Mouse (Mus musculus): ENCODE results near the gene Gm20388. TPM values are rescaled to one million over a fixed set of nuclear protein-coding genes. Genes with fewer than 3 reads are reported as not detected.

Gm20388 gene
- polyA plus RNA-seq, 1 experiment from 2014 or later: not detected

DNA sequence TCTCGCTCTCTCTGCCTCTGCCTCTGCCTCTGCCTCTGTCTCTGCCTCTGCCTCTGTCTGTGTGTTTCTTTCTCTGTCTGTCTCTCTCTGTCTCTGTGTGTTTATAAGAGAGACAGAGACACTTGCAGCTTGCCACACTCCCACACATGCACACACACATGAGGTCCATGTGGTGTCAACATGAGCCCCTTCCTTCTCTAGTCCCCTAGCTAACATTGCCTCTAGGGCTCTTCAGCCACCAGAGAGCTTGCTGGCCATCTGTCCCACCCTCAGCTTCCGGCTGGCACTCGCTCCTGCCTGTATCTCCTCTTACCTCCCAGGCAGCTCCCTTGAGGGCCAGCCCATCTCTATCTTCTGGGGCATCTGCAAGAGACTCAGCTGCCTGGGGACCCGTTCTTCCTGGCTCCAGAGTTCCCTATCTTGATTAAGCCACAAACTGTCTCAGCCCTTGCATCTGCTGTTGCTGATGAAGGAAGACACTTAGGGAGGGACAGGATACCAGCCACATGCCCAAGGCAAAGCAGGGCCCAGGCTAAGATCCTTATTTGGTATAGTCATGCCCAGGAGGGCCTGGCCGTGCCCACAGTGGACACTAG lies 414.6 kb downstream of the Gm20388 start:
- no peaks in the 10 kb centered on the region for H3K9me3 ChIP-seq (ENCODE audit: control insufficient read depth, low read length)
- no peak overlapping the region; the same call in 1 of the 2 replicates for H3K9ac ChIP-seq (ENCODE audit: low read length)
- WGBS: 79% methylated on average over 5 of the region's 5 CpGs
- DNase-seq (ENCODE audit: low spot score): no peak
- no peak for TF ChIP-seq EP300 (optimal IDR thresholded peaks at IDR 0.05)
- TF ChIP-seq CTCF (IDR thresholded peaks at IDR 0.05; ENCODE audit: low read depth): no peak
- no peak for ATAC-seq (ENCODE audit: low FRiP score, low TSS enrichment)
- H3K4me1 ChIP-seq (replicated peaks; ENCODE audit: control insufficient read depth, insufficient read depth): 0 out of 2 replicates have a peak, but pooled peaks cover 7% of the 10 kb centered on the region
- H3K27ac ChIP-seq (replicated peaks): no peak overlapping the region
- H3K4me2 ChIP-seq (replicated peaks; ENCODE audit: low read depth): no peak overlapping the region
- H3K4me3 ChIP-seq (ENCODE audit: low read depth, low read length): no peak overlapping the region
- no peaks in the 10 kb centered on the region; the same call in 1 of the 2 replicates for H3K27me3 ChIP-seq (ENCODE audit: control insufficient read depth, insufficient read depth, low read length)
- H3K36me3 ChIP-seq (ENCODE audit: control insufficient read depth, insufficient read depth, low read length): no peaks in the 10 kb centered on the region

DNA sequence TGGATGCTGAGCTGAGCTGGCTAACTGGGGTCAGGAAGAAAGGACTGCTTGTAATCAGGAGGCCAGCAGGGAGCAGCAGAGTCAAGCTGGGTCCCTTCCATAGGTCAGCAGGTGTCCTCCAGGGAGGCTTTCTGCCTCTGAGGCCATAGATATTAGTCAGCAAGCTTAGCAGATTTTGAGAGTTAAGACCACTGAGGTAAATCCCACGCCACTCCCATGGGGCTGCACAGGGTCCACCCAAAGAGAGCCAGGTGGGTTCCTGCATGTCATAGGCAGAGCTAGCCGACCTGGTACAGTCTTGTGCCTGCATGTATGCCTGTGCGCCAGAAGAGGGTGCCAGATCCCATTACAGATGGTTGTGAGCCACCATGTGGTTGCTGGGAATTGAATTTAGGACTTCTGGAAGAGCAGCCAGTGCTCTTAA lies 416.5 kb downstream of the Gm20388 start:
- H3K4me2 ChIP-seq (replicated peaks; ENCODE audit: low read depth): no peak overlapping the region
- no peak for ATAC-seq (ENCODE audit: low FRiP score, low TSS enrichment)
- H3K36me3 ChIP-seq (ENCODE audit: control insufficient read depth, insufficient read depth, low read length): no peaks in the 10 kb centered on the region
- DNase-seq (ENCODE audit: low spot score): peak; percentile 63
- no peaks in the 10 kb centered on the region for H3K9me3 ChIP-seq (ENCODE audit: control insufficient read depth, low read length)
- 67% methylated on average over 3 of the region's 3 CpGs for whole genome bisulfite sequencing
- no peaks in the 10 kb centered on the region; the same call in 1 of the 2 replicates for H3K27me3 ChIP-seq (ENCODE audit: control insufficient read depth, insufficient read depth, low read length)
- H3K9ac ChIP-seq (ENCODE audit: low read length): no peak overlapping the region
- H3K27ac ChIP-seq (replicated peaks): no peak overlapping the region
- H3K4me3 ChIP-seq (ENCODE audit: low read depth, low read length): no peak overlapping the region
- H3K4me1 ChIP-seq (replicated peaks; ENCODE audit: control insufficient read depth, insufficient read depth): 0 out of 2 replicates have a peak, but pooled peaks cover 7% of the 10 kb centered on the region
- TF ChIP-seq CTCF (IDR thresholded peaks at IDR 0.05; ENCODE audit: low read depth) (peak; percentile 69), EP300 (optimal IDR thresholded peaks at IDR 0.05) (no peak)

DNA sequence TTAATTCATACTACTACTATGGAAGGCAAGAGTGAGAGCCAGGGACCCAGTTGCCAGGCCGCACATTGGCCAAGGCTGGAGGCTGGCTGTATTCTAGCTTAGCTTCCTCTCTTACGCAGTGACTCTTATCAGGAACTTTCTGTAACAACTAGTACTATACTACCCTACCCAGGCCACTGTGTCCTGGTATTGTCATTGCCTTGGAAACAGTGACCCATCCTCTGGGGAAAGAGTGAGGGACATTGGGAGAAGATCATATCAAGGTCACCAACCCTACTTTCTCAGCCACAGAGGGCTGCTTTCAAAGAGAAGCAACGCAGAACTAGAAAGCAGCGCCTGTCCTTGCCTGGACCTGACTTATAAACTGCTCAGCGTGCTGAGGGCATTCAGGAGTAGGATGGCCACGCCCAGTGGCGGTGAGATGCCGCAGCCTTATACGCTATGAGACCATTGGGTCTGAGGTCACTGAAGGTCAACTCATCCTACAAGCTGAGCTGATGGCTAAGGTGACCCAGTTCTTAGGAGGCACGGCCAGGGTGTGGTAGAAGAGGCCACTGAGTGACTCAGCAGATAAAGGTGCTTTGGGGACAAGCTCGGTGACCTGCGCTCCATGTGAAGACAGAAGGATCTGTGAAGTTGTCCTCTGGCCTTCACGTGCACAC lies 417.9 kb downstream of the Gm20388 start:
- Histone ChIP-seq H3K36me3 (ENCODE audit: control insufficient read depth, insufficient read depth, low read length) (no peaks in the 10 kb centered on the region), H3K9me3 (ENCODE audit: control insufficient read depth, low read length) (no peaks in the 10 kb centered on the region), H3K4me2 (replicated peaks; ENCODE audit: low read depth) (no peak overlapping the region), H3K27me3 (ENCODE audit: control insufficient read depth, insufficient read depth, low read length) (no peaks in the 10 kb centered on the region; the same call in 1 of the 2 replicates), H3K9ac (ENCODE audit: low read length) (no peak overlapping the region), H3K4me3 (ENCODE audit: low read depth, low read length) (no peak overlapping the region), H3K27ac (replicated peaks) (no peak overlapping the region), H3K4me1 (replicated peaks; ENCODE audit: control insufficient read depth, insufficient read depth) (0 out of 2 replicates have a peak, but pooled peaks cover 1% of the 10 kb centered on the region)
- ATAC-seq (ENCODE audit: low FRiP score, low TSS enrichment) (peak; percentile 4; the same call in 1 of the 2 replicates), DNase-seq (ENCODE audit: low spot score) (no peak)
- WGBS: 77% methylated on average over 13 of the region's 13 CpGs
- TF ChIP-seq EP300 (optimal IDR thresholded peaks at IDR 0.05) (no peak), CTCF (IDR thresholded peaks at IDR 0.05; ENCODE audit: low read depth) (no peak)

DNA sequence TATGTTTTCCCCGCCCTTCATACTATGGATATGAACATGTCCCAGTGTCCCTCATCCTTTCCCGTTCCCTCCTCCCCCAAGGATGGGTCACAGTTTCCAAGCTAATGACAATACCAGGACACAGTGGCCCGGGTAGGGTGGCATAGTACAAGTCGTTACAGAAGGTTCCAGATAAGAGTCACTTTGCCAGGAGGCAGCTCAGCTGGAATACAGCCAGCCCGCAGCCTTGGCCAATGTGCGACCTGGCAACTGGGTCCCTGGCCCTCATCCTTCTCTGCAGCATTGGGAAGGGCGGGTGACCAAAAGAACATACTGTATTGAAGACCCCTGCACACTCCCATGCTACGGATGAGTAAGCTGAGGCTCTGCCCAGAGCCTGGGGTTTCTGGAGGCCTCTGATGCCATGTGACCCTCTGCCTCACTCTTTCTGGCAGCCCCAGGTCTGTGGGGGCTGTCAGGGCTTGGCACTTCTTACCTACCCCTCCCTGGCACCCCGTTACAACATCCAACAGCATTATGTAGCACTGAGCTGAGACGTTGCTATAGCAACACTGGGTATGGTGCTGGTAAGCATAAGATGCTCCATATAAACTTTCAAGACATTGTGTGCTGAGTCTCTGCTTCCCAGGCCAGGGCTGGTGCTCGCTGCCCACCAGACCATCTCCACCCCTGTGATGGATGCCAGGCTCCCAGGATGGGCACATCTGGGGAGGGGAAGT lies 418.5 kb downstream of the Gm20388 start:
- 85% methylated on average over 11 of the region's 11 CpGs for WGBS
- DNase-seq (ENCODE audit: low spot score) (no peak), ATAC-seq (ENCODE audit: low FRiP score, low TSS enrichment) (no peak)
- no peak for TF ChIP-seq EP300 (optimal IDR thresholded peaks at IDR 0.05)
- TF ChIP-seq CTCF (IDR thresholded peaks at IDR 0.05; ENCODE audit: low read depth): no peak
- Histone ChIP-seq H3K27me3 (ENCODE audit: control insufficient read depth, insufficient read depth, low read length) (no peaks in the 10 kb centered on the region; the same call in 1 of the 2 replicates), H3K27ac (replicated peaks) (no peak overlapping the region), H3K36me3 (ENCODE audit: control insufficient read depth, insufficient read depth, low read length) (no peaks in the 10 kb centered on the region), H3K4me3 (ENCODE audit: low read depth, low read length) (no peak overlapping the region), H3K9me3 (ENCODE audit: control insufficient read depth, low read length) (no peaks in the 10 kb centered on the region), H3K4me1 (replicated peaks; ENCODE audit: control insufficient read depth, insufficient read depth) (no peaks in the 10 kb centered on the region), H3K9ac (ENCODE audit: low read length) (no peak overlapping the region), H3K4me2 (replicated peaks; ENCODE audit: low read depth) (no peak overlapping the region)

DNA sequence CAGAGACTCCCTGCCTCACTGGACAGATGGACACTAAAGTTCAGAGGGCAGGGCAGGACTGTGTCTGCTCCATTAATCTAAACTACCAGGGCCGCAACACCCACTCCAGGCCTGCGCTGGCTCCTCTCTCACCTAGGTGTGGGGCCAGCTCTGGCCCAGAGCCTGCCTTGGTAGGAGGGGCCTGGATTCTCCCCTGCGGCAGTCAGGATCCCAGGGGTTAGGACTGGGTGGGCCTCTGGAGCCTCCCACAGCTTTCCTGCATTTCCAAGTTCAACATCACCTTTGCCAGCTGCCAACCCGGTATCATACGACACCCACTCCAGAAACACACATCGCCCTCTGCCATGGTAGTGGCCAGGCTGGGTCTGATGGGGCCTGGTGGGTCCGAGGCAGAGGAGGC lies 420.4 kb downstream of the Gm20388 start:
- WGBS: 60% methylated on average over 7 of the region's 7 CpGs
- Histone ChIP-seq H3K9me3 (ENCODE audit: control insufficient read depth, low read length) (no peaks in the 10 kb centered on the region), H3K4me3 (ENCODE audit: low read depth, low read length) (no peak overlapping the region), H3K27ac (replicated peaks) (no peak overlapping the region; the same call in 1 of the 2 replicates), H3K4me2 (replicated peaks; ENCODE audit: low read depth) (no peak overlapping the region), H3K4me1 (replicated peaks; ENCODE audit: control insufficient read depth, insufficient read depth) (peaks cover 6% of the 10 kb centered on the region; the same call in 1 of the 2 replicates), H3K27me3 (ENCODE audit: control insufficient read depth, insufficient read depth, low read length) (no peaks in the 10 kb centered on the region), H3K9ac (ENCODE audit: low read length) (no peak overlapping the region), H3K36me3 (ENCODE audit: control insufficient read depth, insufficient read depth, low read length) (no peaks in the 10 kb centered on the region)
- no peak for TF ChIP-seq CTCF (IDR thresholded peaks at IDR 0.05; ENCODE audit: low read depth)
- no peak for TF ChIP-seq EP300 (optimal IDR thresholded peaks at IDR 0.05)
- no peak for DNase-seq (ENCODE audit: low spot score)
- ATAC-seq (ENCODE audit: low FRiP score, low TSS enrichment): no peak
